Mouse (Mus musculus) spleen, postnatal 14 days (tissue): ENCODE results near the gene Tsnax.

Experiments used
- DNase-seq, 2 experiments: peaks; one replicate each; pipeline ENCODE4 v3.0.0; 2021 to 2022; ENCODE audit warnings: low spot score in 2 of 2

Gene Tsnax

GRCm38 (mm10) chr8:125043394-125043793 lies 30.6 kb downstream of the Tsnax start:
- no peak for DNase-seq

- DNase-seq = no peak
Observed at GRCm38 (mm10) chr8:125043935-125044334, 31.1 kb downstream of the Tsnax start.

GRCm38 (mm10) chr8:125045760-125046159 lies 33.0 kb downstream of the Tsnax start:
- DNase-seq = no peak

GRCm38 (mm10) chr8:125049051-125049750 lies 36.4 kb downstream of the Tsnax start:
- DNase-seq = no peak

- DNase-seq = no peak
Observed at GRCm38 (mm10) chr8:125049826-125050225, 37.0 kb downstream of the Tsnax start.

- peak; percentile 41 to 68 for DNase-seq
Observed at GRCm38 (mm10) chr8:125052026-125052425, 39.2 kb downstream of the Tsnax start.

GRCm38 (mm10) chr8:125053505-125054435 lies 41.0 kb downstream of the Tsnax start, which contains the start of gene Disc1:
Gene Disc1 (plus strand): TSS chr8:125054195.
- no peak for DNase-seq

- no peak for DNase-seq
Observed at GRCm38 (mm10) chr8:125054436-125054810, 41.6 kb downstream of the Tsnax start.

- DNase-seq = no peak
Observed at GRCm38 (mm10) chr8:125060904-125061303, 48.1 kb downstream of the Tsnax start.

- DNase-seq = no peak
Observed at GRCm38 (mm10) chr8:125065596-125065995, 52.8 kb downstream of the Tsnax start.

- peak in 1 of 2 experiments; percentile 37 for DNase-seq
Observed at GRCm38 (mm10) chr8:125066913-125067595, 54.3 kb downstream of the Tsnax start.

- DNase-seq = no peak
Observed at GRCm38 (mm10) chr8:125067596-125067960, 54.8 kb downstream of the Tsnax start.

- DNase-seq = no peak
Observed at GRCm38 (mm10) chr8:125068146-125068905, 55.5 kb downstream of the Tsnax start.

- DNase-seq = no peak
Observed at GRCm38 (mm10) chr8:125069304-125069703, 56.5 kb downstream of the Tsnax start.

- DNase-seq = no peak
Observed at GRCm38 (mm10) chr8:125069733-125070132, 56.9 kb downstream of the Tsnax start.

- DNase-seq = no peak
Observed at GRCm38 (mm10) chr8:125074141-125074540, 61.3 kb downstream of the Tsnax start.

GRCm38 (mm10) chr8:125074581-125074980 lies 61.8 kb downstream of the Tsnax start:
- DNase-seq = no peak

- DNase-seq = no peak
Observed at GRCm38 (mm10) chr8:125075389-125075788, 62.6 kb downstream of the Tsnax start.

- DNase-seq = no peak
Observed at GRCm38 (mm10) chr8:125077326-125077725, 64.5 kb downstream of the Tsnax start.

- DNase-seq = no peak
Observed at GRCm38 (mm10) chr8:125078771-125079384, 66.1 kb downstream of the Tsnax start.
